Mouse (Mus musculus) midbrain, embryonic 10.5 days (tissue): ENCODE data around the gene Jak3. TPM values are rescaled to one million over a fixed set of nuclear protein-coding genes. Genes with fewer than 3 reads are reported as not detected.
"Not testable (repeated sequence)": the region's sequence is repeated elsewhere in the genome, so short reads cannot be mapped to it uniquely, and the experiment has no call there.

Experiments
- DNase-seq: peaks from one replicate; pipeline ENCODE4 v3.0.0-alpha.2; 2017; ENCODE audit warnings: low spot score
- H3K27ac ChIP-seq: fragments of 300-500 bp; sonication (generic); replicated peaks from 2 replicates; pipeline ENCODE4 v1.5.1; 2016; ENCODE audit warnings: mild to moderate bottlenecking
- H3K27me3 ChIP-seq: fragments of 300-500 bp; sonication (generic); 2 replicates; pipeline ENCODE4 v1.6.1; 2016; ENCODE audit warnings: low read depth, mild to moderate bottlenecking; ENCODE audit not compliant: poor library complexity, severe bottlenecking
- H3K36me3 ChIP-seq: fragments of 300-500 bp; sonication (generic); 2 replicates; pipeline ENCODE4 v1.6.1; 2016; ENCODE audit warnings: mild to moderate bottlenecking, moderate library complexity
- H3K4me1 ChIP-seq: fragments of 300-500 bp; sonication (generic); 2 replicates; pipeline ENCODE4 v1.6.1; 2016
- H3K4me3 ChIP-seq: fragments of 300-500 bp; sonication (generic); 2 replicates; pipeline ENCODE4 v1.5.1; 2016; ENCODE audit warnings: mild to moderate bottlenecking, moderate library complexity
- H3K9me3 ChIP-seq: fragments of 300-500 bp; sonication (generic); replicated peaks from 2 replicates; pipeline ENCODE4 v1.6.1; 2016; ENCODE audit warnings: mild to moderate bottlenecking
- WGBS: fragments of 180-500 bp; shearing (Covaris S2); methylation state at CpG from one replicate; pipeline ENCODE4 v1.1.7; 2016; 5-methylcytosine and 5-hydroxymethylcytosine counted together
- polyA plus RNA-seq: library from polyadenylated mRNA; unstranded; fragments of >200 nt; fragmentation: Nextera tagmentation; extraction: Ambion mirVana; gene quantifications from 2 replicates; pipeline ENCODE4 v1.2.1, GENCODE M21; 2016

Gene Jak3
- polyA plus RNA-seq, 1 experiment from 2014 or later: 2.8 TPM

- no peak for DNase-seq
- Histone ChIP-seq H3K4me1 (peaks cover 8% of the 10 kb centered on the region; the same call in 1 of the 2 replicates), H3K9me3 (no peaks in the 10 kb centered on the region), H3K36me3 (no peaks in the 10 kb centered on the region), H3K4me3 (no peak overlapping the region), H3K27ac (no peak overlapping the region), H3K27me3 (peaks cover 85% of the 10 kb centered on the region)
- 37% methylated on average over 4 of the region's 4 CpGs for WGBS
Observed at GRCm38 (mm10) chr8:71702087-71702432, 26.0 kb downstream of the Jak3 start.

DNA sequence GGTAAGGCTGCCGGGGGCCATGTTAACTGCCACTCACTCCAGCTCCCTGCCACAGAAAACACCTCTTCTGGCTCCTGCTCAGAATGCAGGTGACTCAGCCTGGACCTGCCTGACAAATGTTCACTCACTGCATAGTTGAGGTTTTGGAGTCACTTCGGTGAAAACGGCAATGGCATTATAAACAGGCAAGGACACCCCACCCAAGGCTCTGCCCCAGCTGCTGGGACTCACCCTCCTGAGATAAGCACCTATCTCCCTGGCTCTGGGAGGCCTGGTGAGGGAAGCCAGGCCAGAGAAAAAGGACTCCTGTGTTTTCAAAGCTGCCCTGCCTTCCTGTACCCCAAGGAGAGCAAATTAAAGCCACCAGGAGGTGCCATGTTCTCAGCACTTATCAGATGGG is 26.8 kb downstream of the Jak3 start:
- H3K27me3 ChIP-seq: peaks cover 85% of the 10 kb centered on the region
- 80% methylated on average over 3 of the region's 3 CpGs for WGBS
- no peak for DNase-seq
- no peak overlapping the region for H3K4me3 ChIP-seq
- no peaks in the 10 kb centered on the region for H3K36me3 ChIP-seq
- no peak overlapping the region for H3K27ac ChIP-seq
- no peaks in the 10 kb centered on the region for H3K9me3 ChIP-seq
- H3K4me1 ChIP-seq: peaks cover 8% of the 10 kb centered on the region; the same call in 1 of the 2 replicates

DNA sequence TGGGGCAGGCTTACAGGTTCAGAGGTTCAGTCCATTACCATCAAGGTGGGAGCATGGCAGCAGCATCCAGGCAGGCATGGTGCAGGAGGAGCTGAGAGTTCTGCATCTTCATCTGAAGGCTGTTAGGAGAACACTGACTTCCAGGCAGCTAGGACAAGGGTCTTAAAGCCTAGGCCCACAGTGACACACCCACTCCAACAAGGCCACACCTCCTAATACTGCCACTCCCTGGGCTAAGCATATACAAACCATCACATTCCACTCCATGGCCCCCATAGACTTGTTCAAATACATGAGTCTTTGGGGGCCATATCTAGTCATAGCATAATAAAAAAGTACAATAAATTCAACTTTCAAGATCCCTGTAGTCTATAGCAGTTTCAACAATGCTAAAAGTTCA is 27.3 kb downstream of the Jak3 start:
- H3K27ac ChIP-seq, H3K36me3 ChIP-seq, H3K9me3 ChIP-seq, H3K4me1 ChIP-seq, DNase-seq, H3K4me3 ChIP-seq: not testable (repeated sequence)
- H3K27me3 ChIP-seq: peaks cover 85% of the 10 kb centered on the region

DNA sequence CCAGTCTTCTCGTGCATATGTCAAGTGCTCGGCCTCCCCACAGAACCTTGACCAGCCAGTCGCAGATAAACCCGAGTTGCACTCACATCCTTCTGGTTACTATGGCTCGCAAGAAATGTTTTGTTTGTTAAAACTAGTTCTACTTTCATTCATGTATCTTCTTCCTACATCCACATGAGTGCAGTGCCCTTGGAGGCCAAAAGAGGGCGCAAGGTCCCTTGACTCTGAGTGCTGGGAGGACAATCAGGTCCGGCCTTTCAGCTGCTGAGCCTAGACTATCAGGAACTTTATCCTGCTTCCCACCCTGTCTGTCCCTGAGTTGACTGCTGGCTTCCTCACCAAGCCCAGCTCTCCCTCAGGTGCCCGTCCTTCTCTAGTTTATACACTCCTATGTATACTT is 31.8 kb downstream of the Jak3 start:
- Histone ChIP-seq H3K36me3 (peaks cover 6% of the 10 kb centered on the region; the same call in 1 of the 2 replicates), H3K4me1 (peaks cover 16% of the 10 kb centered on the region), H3K27me3 (peaks cover 71% of the 10 kb centered on the region), H3K9me3 (no peaks in the 10 kb centered on the region), H3K27ac (no peak overlapping the region), H3K4me3 (no peak overlapping the region)
- 34% methylated on average over 8 of the region's 8 CpGs for WGBS
- DNase-seq: peak; percentile 57

- Histone ChIP-seq H3K4me3 (peak overlapping the region; percentile 36), H3K9me3 (no peaks in the 10 kb centered on the region), H3K27me3 (peaks cover 57% of the 10 kb centered on the region), H3K27ac (no peak overlapping the region; the same call in 1 of the 2 replicates), H3K4me1 (peaks cover 16% of the 10 kb centered on the region), H3K36me3 (peaks cover 6% of the 10 kb centered on the region; the same call in 1 of the 2 replicates)
- no peak for DNase-seq
- 43% methylated on average over 25 of the region's 25 CpGs for WGBS
Observed at GRCm38 (mm10) chr8:71709134-71709799, 33.2 kb downstream of the Jak3 start.

DNA sequence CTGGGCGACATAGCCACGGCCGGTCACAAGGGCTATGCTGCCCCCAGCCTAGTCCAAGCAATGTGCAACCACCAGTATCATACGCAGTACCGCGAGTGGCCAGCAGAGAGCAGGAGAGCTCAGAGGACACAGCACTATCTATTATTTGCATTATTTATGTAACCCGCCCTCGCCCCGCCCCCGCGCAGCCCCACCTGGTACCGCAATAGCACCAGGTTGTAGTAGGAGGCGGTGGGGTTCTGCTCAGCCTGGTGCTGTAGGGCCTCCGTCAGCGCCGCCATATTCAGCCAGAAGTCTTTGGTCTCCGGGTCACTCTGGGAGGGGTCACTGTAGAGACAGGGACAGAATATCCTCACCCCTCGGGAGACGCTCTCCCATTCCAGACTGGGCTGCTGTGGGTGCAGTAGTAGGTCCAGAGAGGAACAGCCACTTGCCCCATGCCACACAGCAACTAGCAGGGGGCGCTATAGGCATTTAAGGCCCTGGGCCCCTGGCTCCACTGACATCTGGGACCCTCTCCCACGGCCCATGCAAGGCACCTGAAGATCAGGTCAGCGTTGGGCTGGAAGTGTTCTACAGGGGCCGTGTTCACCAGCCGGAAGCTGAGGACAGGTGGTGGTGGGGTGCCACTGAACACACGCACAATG is 33.8 kb downstream of the Jak3 start:
- H3K27ac ChIP-seq: peak overlapping the region; percentile 6; the same call in 1 of the 2 replicates
- H3K4me3 ChIP-seq: peak overlapping the region; percentile 36
- H3K4me1 ChIP-seq: peaks cover 16% of the 10 kb centered on the region
- DNase-seq: peak; percentile 86
- H3K9me3 ChIP-seq: no peaks in the 10 kb centered on the region
- peaks cover 51% of the 10 kb centered on the region for H3K27me3 ChIP-seq
- WGBS: 22% methylated on average over 25 of the region's 25 CpGs
- peaks cover 9% of the 10 kb centered on the region; the same call in 1 of the 2 replicates for H3K36me3 ChIP-seq

DNA sequence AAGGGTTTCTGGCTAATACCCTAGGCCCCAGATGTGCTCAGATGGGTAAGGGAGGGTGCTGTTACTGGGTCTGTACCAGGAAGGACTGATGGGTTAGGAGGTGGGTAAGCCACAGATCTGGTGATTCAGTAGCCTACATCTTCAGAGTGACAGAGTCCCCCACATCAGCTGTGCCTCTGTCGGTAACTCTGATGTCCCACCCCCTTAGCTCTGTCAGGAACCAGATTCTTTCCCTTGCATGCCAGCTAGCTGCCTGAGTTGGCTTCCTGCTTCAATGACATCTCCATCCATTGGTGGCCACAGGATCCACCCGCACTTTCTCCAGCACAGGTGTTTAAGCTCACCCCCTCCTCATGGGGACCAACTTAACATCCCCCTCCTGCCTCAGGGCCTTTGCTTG is 35.5 kb downstream of the Jak3 start:
- Histone ChIP-seq H3K36me3 (peaks cover 13% of the 10 kb centered on the region), H3K4me1 (peaks cover 24% of the 10 kb centered on the region), H3K9me3 (no peaks in the 10 kb centered on the region), H3K27me3 (peaks cover 46% of the 10 kb centered on the region), H3K27ac (no peak overlapping the region), H3K4me3 (no peak overlapping the region)
- no peak for DNase-seq
- 83% methylated on average over 2 of the region's 2 CpGs for WGBS

DNA sequence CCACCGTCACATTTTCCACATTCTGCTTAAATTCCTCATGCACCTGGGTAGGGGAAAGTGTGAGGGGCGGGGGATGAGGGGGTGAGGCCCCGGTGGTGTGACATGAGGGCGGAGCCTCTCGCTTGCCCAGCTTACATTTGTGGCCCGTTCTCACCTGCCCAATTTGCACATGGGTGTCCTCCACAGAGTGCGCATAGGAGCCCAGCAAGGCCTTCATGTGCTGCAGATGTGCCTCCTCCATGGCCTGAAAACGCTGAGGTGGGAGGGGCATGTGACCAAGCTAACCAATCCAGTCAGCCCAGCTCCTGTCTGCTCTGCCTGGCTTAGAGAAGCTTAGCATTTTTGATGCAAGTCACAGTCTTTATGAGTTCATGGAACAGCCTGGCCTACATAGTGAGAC is 39.4 kb downstream of the Jak3 start:
- H3K4me1 ChIP-seq: peaks cover 35% of the 10 kb centered on the region
- 50% methylated on average over 8 of the region's 8 CpGs for WGBS

DNA sequence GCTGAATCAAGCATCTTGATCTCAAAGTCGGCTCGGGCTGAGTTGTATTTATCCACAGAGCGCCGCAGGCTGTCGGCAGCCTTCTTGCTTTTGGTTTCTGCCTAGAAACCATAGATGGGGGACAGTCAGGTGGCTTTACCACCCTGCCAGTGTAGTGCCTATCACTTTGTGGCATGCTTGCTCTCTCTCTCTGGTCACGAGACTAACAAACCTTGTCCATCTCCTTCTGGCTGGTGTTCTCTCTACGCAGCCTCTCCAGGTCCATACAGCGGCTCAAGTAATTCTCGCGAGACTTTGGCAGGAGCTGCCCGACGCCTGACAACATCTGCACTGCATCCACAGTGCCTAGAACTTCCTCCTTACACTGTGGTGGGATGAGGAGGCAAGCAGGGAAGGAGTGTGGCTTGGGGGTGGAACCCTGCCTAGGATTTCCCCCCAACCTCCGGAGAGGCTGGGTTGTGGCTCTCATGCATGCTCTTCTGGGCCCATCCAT is 40.5 kb downstream of the Jak3 start:
- H3K4me3 ChIP-seq: no peak overlapping the region
- no peak for DNase-seq
- H3K36me3 ChIP-seq: peaks cover 29% of the 10 kb centered on the region
- peaks cover 46% of the 10 kb centered on the region for H3K4me1 ChIP-seq
- H3K9me3 ChIP-seq: no peaks in the 10 kb centered on the region
- peaks cover under 1% of the 10 kb centered on the region; the same call in 1 of the 2 replicates for H3K27me3 ChIP-seq
- WGBS: 87% methylated on average over 13 of the region's 13 CpGs
- H3K27ac ChIP-seq: 0 out of 2 replicates have a peak overlapping the region, but pooled peaks have one; percentile 6

More for the DNA sequence above, 39.4 kb downstream of the Jak3 start:
- H3K36me3 ChIP-seq: peaks cover 29% of the 10 kb centered on the region
- no peak overlapping the region for H3K27ac ChIP-seq
- H3K4me3 ChIP-seq: no peak overlapping the region
- no peak for DNase-seq
- H3K9me3 ChIP-seq: no peaks in the 10 kb centered on the region
- peaks cover 11% of the 10 kb centered on the region for H3K27me3 ChIP-seq

DNA sequence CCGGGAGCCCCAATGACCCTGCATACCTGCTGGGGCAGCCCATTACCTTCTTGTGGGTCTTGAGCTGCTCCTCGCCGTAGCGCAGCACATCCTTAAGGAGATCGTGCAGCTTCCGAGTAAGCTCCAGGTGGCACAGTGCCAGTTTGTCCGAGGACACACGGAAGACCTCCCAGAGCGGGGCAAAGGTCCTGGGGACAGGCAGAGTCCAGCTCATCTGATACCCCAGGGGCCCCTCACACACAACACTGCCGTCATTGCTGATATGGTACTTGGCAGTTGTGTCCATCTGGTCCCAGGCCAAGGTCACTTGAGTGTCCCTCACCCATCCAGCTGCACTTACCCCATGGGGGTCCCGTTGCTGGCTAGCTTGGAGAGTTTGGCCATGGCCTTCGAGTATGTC is 41.0 kb downstream of the Jak3 start:
- 92% methylated on average over 12 of the region's 12 CpGs for WGBS
- 0 out of 2 replicates have a peak overlapping the region, but pooled peaks have one; percentile 6 for H3K27ac ChIP-seq

DNA sequence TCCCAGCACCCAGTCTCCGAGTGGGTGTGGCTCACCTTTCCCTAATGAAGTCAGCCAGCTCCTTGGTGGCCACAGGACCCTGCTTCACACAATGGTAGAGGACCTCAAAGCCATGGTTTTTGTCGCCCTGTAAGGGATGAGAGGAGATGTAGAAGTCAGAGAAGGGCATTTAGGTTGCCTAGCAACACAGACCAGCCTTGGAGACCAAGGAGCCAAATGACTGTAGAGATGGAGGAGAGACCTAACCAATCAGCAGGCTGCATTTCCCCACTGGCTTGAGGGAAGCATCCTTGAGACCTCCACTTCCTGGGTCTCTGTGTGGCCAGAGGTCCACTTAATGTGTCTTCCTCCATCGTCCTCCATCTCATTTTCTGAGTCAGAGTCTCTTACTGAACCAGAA is 42.2 kb downstream of the Jak3 start:
- no peak for DNase-seq
- Histone ChIP-seq H3K4me1 (peaks cover 59% of the 10 kb centered on the region), H3K27ac (no peak overlapping the region; the same call in 1 of the 2 replicates), H3K27me3 (peaks cover 5% of the 10 kb centered on the region; the same call in 1 of the 2 replicates), H3K36me3 (peaks cover 24% of the 10 kb centered on the region), H3K9me3 (no peaks in the 10 kb centered on the region), H3K4me3 (no peak overlapping the region)
- 31% methylated on average over 3 of the region's 3 CpGs for WGBS

More for the DNA sequence above, 41.0 kb downstream of the Jak3 start:
- DNase-seq: no peak
- Histone ChIP-seq H3K9me3 (no peaks in the 10 kb centered on the region), H3K36me3 (peaks cover 25% of the 10 kb centered on the region), H3K4me3 (no peak overlapping the region), H3K27me3 (no peaks in the 10 kb centered on the region; the same call in 1 of the 2 replicates), H3K4me1 (peaks cover 51% of the 10 kb centered on the region)

- Histone ChIP-seq H3K27me3 (peaks cover 13% of the 10 kb centered on the region), H3K4me3 (no peak overlapping the region), H3K36me3 (peaks cover 24% of the 10 kb centered on the region), H3K27ac (peak overlapping the region; percentile 86), H3K4me1 (peaks cover 60% of the 10 kb centered on the region), H3K9me3 (no peaks in the 10 kb centered on the region)
- DNase-seq: no peak
- WGBS: 72% methylated on average over 4 of the region's 4 CpGs
Observed at GRCm38 (mm10) chr8:71719218-71719617, 43.1 kb downstream of the Jak3 start.

DNA sequence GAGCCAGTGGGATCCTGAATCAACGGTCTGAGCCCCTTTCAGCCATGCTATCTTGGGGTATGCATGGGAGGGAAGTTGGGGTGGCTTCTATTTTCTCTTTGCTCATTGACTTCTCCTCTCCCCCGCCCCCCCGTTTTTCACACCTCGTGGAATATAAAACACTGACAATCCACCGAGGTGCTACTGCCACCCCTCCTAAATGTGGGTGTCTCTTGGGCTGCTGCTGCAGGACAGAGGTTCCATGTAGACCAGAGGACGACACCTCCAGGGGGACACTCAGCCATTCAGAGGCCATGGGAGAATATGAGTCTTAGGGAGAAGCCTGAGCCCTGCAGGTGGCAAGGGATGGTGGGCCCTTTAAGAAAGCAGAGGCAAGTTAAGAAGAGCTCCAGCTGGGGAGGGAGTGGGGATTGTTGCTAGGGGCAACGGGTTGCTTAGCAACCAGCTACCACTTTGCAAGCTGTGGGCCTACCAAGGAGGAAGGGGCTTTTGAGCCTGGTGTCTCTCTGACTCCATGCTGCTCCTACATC is 43.9 kb downstream of the Jak3 start:
- Histone ChIP-seq H3K4me1 (peaks cover 64% of the 10 kb centered on the region), H3K9me3 (no peaks in the 10 kb centered on the region), H3K36me3 (peaks cover 20% of the 10 kb centered on the region), H3K27ac (peak overlapping the region; percentile 86), H3K4me3 (peak overlapping the region; percentile 34), H3K27me3 (peaks cover 20% of the 10 kb centered on the region)
- peak; percentile 91 for DNase-seq
- 32% methylated on average over 7 of the region's 7 CpGs for WGBS
